Comparison of ENCODE assay signal across 8 mouse cellular contexts in the genomic region with DNA sequence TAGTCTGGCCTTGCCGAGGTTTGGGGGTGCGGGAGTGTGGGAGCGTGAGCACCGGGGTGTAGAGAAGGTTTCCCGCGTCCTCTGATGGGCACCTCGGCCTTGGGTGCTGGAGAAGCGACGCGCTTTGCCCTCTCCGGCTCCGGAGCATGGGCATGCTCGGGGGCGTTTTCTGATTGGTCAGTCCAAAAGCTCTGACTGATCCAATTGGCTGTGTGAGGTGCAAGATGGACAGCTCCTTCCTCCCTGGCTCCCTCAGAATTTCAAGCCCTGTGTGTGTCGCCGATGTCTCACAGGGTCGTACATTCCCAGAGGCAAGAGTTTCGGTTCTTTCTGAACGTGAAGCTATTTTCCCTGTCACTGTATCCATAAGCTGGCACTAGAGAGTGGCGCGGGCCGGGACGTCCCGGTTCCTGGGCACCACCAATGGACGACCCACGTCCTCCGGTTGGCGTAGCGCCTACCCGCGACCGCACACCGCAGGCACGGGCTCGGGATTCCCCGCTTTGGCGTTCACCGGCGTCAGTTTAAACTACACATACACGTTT. TPM values are rescaled to one million over a fixed set of nuclear protein-coding genes. Genes with fewer than 3 reads are reported as not detected.
A peak's percentile ranks its signal among the peaks of the same experiment; 100 is the strongest.
DNase-seq lines count a peak whose midpoint lies in the region; ATAC-seq lines count a peak whose summit lies in the region.

No protein-coding gene starts in this region.

- H3K9ac ChIP-seq in hindbrain, embryonic 15.5 days, result peak overlapping the region; percentile 70

- no peaks in the 10 kb centered on the region for H3K9me3 ChIP-seq in hindbrain, embryonic 15.5 days

- H3K36me3 ChIP-seq in hindbrain, embryonic 15.5 days, result no peaks in the 10 kb centered on the region

- H3K27ac ChIP-seq in hindbrain, embryonic 15.5 days (replicated peaks), result peak overlapping the region; percentile 87

- peak; percentile 89 for DNase-seq in T-cell, adult 2 months (ENCODE audit: low spot score)
- DNase-seq in cerebellum, adult 9-11 months, result peak; percentile 95
- peak; percentile 60 to 80 for DNase-seq in frontal cortex, adult 2 months (ENCODE audit: extremely low spot score in 1 of 2, low spot score in 1 of 2)
- peak; percentile 66 to 80 for DNase-seq in left cerebral cortex, adult 8-10 months (ENCODE audit: low spot score in 2 of 2)
- DNase-seq in right cerebral cortex, postnatal 10 days (ENCODE audit: low spot score in 2 of 2), result peak; percentile 87 to 91
- peak; percentile 53 to 75 for DNase-seq in urinary bladder, postnatal 36 days (ENCODE audit: low spot score in 2 of 2)

- ATAC-seq in hindbrain, embryonic 15.5 days (ENCODE audit: low FRiP score, low read depth), result peak; percentile 91
- ATAC-seq in megakaryocyte, adult 5-6 weeks (ENCODE audit: poor library complexity, severe bottlenecking), result peak; percentile 83

- peak overlapping the region; percentile 80 for H3K4me2 ChIP-seq in hindbrain, embryonic 15.5 days

- H3K27me3 ChIP-seq in hindbrain, embryonic 15.5 days, result no peaks in the 10 kb centered on the region

- H3K4me1 ChIP-seq in hindbrain, embryonic 15.5 days (replicated peaks), result peaks cover 39% of the 10 kb centered on the region

- peak overlapping the region; percentile 55 for H3K4me3 ChIP-seq in hindbrain, embryonic 15.5 days

- WGBS in hindbrain, embryonic 15.5 days, result 4% methylated on average over 40 of the region's 40 CpGs

RNA-seq across cellular contexts. Expression of gene Hist3h2a, which starts 5.5 kb away (rescaled TPM):
- 54.3 and 57.7 TPM in 2 replicates for polyA plus RNA-seq in frontal cortex, adult 2 months (2012; rRNA removed)
- polyA plus RNA-seq in hindbrain, embryonic 15.5 days (2015; fragmentation: Nextera tagmentation; extraction: Ambion mirVana), result 96.0 and 96.7 TPM in 2 replicates
- total RNA-seq in left cerebral cortex, adult 8-10 months (2022), result 10 to 100 TPM; 54.1 to 63.0 (median 57.1) TPM
- total RNA-seq in megakaryocyte, adult 5-6 weeks (2015), result 20.6 and 24.9 TPM in 2 replicates
- total RNA-seq in megakaryocyte, adult 5-6 weeks (2017), result 267 and 273 TPM in 2 replicates

RNA-seq across cellular contexts. Expression of gene Trim17, which starts 5.5 kb away (rescaled TPM):
- polyA plus RNA-seq in frontal cortex, adult 2 months (2012; rRNA removed), result 7.8 and 9.7 TPM in 2 replicates
- 1.4 TPM in 2 replicates for polyA plus RNA-seq in hindbrain, embryonic 15.5 days (2015; fragmentation: Nextera tagmentation; extraction: Ambion mirVana)
- 1 to 10 TPM; 3.7 to 5.0 (median 4.1) TPM for total RNA-seq in left cerebral cortex, adult 8-10 months (2022)
- not detected in 2 replicates for total RNA-seq in megakaryocyte, adult 5-6 weeks (2015)
- 0.07 TPM in 1 of 2 replicates, not detected in the other for total RNA-seq in megakaryocyte, adult 5-6 weeks (2017)

RNA-seq across cellular contexts. Expression of gene Hist3h2ba, which starts 11.3 kb away (rescaled TPM):
- polyA plus RNA-seq in frontal cortex, adult 2 months (2012; rRNA removed), result 174 and 184 TPM in 2 replicates
- 230 and 238 TPM in 2 replicates for polyA plus RNA-seq in hindbrain, embryonic 15.5 days (2015; fragmentation: Nextera tagmentation; extraction: Ambion mirVana)
- 100 to 1,000 TPM in 3 of 4 experiments, 10 to 100 TPM in 1; 96.1 to 129 (median 115) TPM for total RNA-seq in left cerebral cortex, adult 8-10 months (2022)
- 4.6 and 6.9 TPM in 2 replicates for total RNA-seq in megakaryocyte, adult 5-6 weeks (2015)
- total RNA-seq in megakaryocyte, adult 5-6 weeks (2017), result 5.4 and 10.9 TPM in 2 replicates

RNA-seq across cellular contexts. Expression of gene Trim11, which starts 17.9 kb away (rescaled TPM):
- polyA plus RNA-seq in frontal cortex, adult 2 months (2012; rRNA removed), result 26.2 and 28.4 TPM in 2 replicates
- 19.3 and 20.7 TPM in 2 replicates for polyA plus RNA-seq in hindbrain, embryonic 15.5 days (2015; fragmentation: Nextera tagmentation; extraction: Ambion mirVana)
- total RNA-seq in left cerebral cortex, adult 8-10 months (2022), result 10 to 100 TPM; 22.6 to 27.6 (median 26.7) TPM
- total RNA-seq in megakaryocyte, adult 5-6 weeks (2015), result 22.2 and 26.7 TPM in 2 replicates
- 30.0 and 33.2 TPM in 2 replicates for total RNA-seq in megakaryocyte, adult 5-6 weeks (2017)

RNA-seq across cellular contexts. Expression of gene Rnf187, which starts 21.3 kb away (rescaled TPM):
- 554 and 589 TPM in 2 replicates for polyA plus RNA-seq in frontal cortex, adult 2 months (2012; rRNA removed)
- 603 and 674 TPM in 2 replicates for polyA plus RNA-seq in hindbrain, embryonic 15.5 days (2015; fragmentation: Nextera tagmentation; extraction: Ambion mirVana)
- 100 to 1,000 TPM; 448 to 480 (median 462) TPM for total RNA-seq in left cerebral cortex, adult 8-10 months (2022)
- 42.6 and 42.9 TPM in 2 replicates for total RNA-seq in megakaryocyte, adult 5-6 weeks (2015)
- total RNA-seq in megakaryocyte, adult 5-6 weeks (2017), result 49.7 and 61.7 TPM in 2 replicates

Comparison
In these comparisons a context has a peak if more than half of its experiments do, and no peak if none do; other contexts are left out.
1. Peak in every context shown above with its lines: DNase-seq, ATAC-seq, H3K4me3 ChIP-seq and H3K27ac ChIP-seq.
2. RNA of gene Trim17, which starts 5.5 kb away (total RNA-seq): 3.7 to 5.0 TPM in left cerebral cortex, adult 8-10 months; 0.07 TPM in megakaryocyte, adult 5-6 weeks; every median in the first group is over 4 times any median in the second.
3. RNA of gene Hist3h2ba, which starts 11.3 kb away (total RNA-seq): 96.1 to 129 TPM in left cerebral cortex, adult 8-10 months; 4.6 to 10.9 TPM in megakaryocyte, adult 5-6 weeks; every median in the first group is over 4 times any median in the second.